Comparison of ENCODE assay signal across 8 mouse cellular contexts in genomic region chr16:42169447-42170140, GRCm38 (mm10).
DNase-seq lines count a peak whose midpoint lies in the region; ATAC-seq and TF ChIP-seq lines count a peak whose summit lies in the region.

No protein-coding gene starts in this region.

- no peaks in the 10 kb centered on the region for H3K4me1 ChIP-seq in kidney, postnatal 0 days (replicated peaks; ENCODE audit: insufficient read depth, low read length)
- no peaks in the 10 kb centered on the region for H3K4me1 ChIP-seq in liver, embryonic 11.5 days (replicated peaks; ENCODE audit: control insufficient read depth, insufficient read depth, low read length)
- H3K4me1 ChIP-seq in thymus, adult 2 months (replicated peaks; ENCODE audit: control insufficient read depth, insufficient read depth, low read length), result no peaks in the 10 kb centered on the region

- no peak; the same call in 1 of the 2 replicates for ATAC-seq in kidney, postnatal 0 days (replicated peaks; ENCODE audit: low FRiP score, low read depth)
- ATAC-seq in liver, embryonic 11.5 days (replicated peaks; ENCODE audit: low FRiP score), result no peak

- no peak overlapping the region for H3K27ac ChIP-seq in kidney, postnatal 0 days
- H3K27ac ChIP-seq in liver, embryonic 11.5 days (ENCODE audit: low read depth, low read length), result no peak overlapping the region
- no peak overlapping the region for H3K27ac ChIP-seq in thymus, adult 2 months (ENCODE audit: control insufficient read depth, insufficient read depth, low read length)

- no peaks in the 10 kb centered on the region for H3K27me3 ChIP-seq in kidney, postnatal 0 days (ENCODE audit: insufficient read depth, low read length)
- no peaks in the 10 kb centered on the region for H3K27me3 ChIP-seq in liver, embryonic 11.5 days (replicated peaks; ENCODE audit: control insufficient read depth, insufficient read depth, low read length)
- no peaks in the 10 kb centered on the region for H3K27me3 ChIP-seq in thymus, adult 2 months (ENCODE audit: control insufficient read depth, insufficient read depth, low read length)

- no peak overlapping the region for H3K4me2 ChIP-seq in kidney, postnatal 0 days (ENCODE audit: low read length)
- no peak overlapping the region for H3K4me2 ChIP-seq in liver, embryonic 11.5 days

- peak; percentile 69 for DNase-seq in CD4-positive helper T cell, adult 2 months (ENCODE audit: low read depth, low spot score)
- DNase-seq in adipocyte (ENCODE audit: low spot score), result peak; percentile 88
- peak; percentile 73 to 85 for DNase-seq in cerebellum, postnatal 4 days (ENCODE audit: low spot score in 2 of 2)
- peak; percentile 65 for DNase-seq in gastrocnemius, postnatal 14 days
- DNase-seq in kidney, postnatal 0 days (ENCODE audit: low spot score), result peak; percentile 87
- DNase-seq in liver, embryonic 11.5 days (ENCODE audit: low spot score), result peak; percentile 42
- peak; percentile 37 for DNase-seq in ovary, adult 18-20 months (ENCODE audit: low spot score)
- DNase-seq in thymus, adult 2 months, result peak; percentile 78

- intact Hi-C loops in gastrocnemius, postnatal 14 days (cut with DNase I; ENCODE audit: low total_unique reads), result no loop called here

- H3K9me3 ChIP-seq in kidney, postnatal 0 days (replicated peaks; ENCODE audit: low read length), result no peaks in the 10 kb centered on the region
- no peaks in the 10 kb centered on the region for H3K9me3 ChIP-seq in liver, embryonic 11.5 days (ENCODE audit: control insufficient read depth, low read length)

- no peak overlapping the region for H3K9ac ChIP-seq in kidney, postnatal 0 days (ENCODE audit: low read depth, low read length)
- no peak overlapping the region for H3K9ac ChIP-seq in liver, embryonic 11.5 days (ENCODE audit: low read depth, low read length)

- 23% methylated on average over 8 of the region's 8 CpGs for WGBS in kidney, postnatal 0 days
- 22% methylated on average over 8 of the region's 8 CpGs for WGBS in liver, embryonic 11.5 days
- 24% methylated on average over 8 of the region's 8 CpGs for WGBS in thymus, adult 2 months

- TF ChIP-seq CTCF in kidney, postnatal 0 days (IDR thresholded peaks at IDR 0.05; ENCODE audit: low read depth), result peak; percentile 96
- TF ChIP-seq CTCF in thymus, adult 2 months (IDR thresholded peaks at IDR 0.05; ENCODE audit: borderline replicate concordance, control insufficient read depth, extremely low read depth, insufficient read depth, low read length, poor library complexity), result no peak

- TF ChIP-seq POLR2A in thymus, adult 2 months (IDR thresholded peaks at IDR 0.05; ENCODE audit: control insufficient read depth, extremely low read depth, insufficient read depth, low read length, poor library complexity), result no peak

- H3K4me3 ChIP-seq in kidney, postnatal 0 days (replicated peaks; ENCODE audit: low read depth, low read length), result no peak overlapping the region
- H3K4me3 ChIP-seq in liver, embryonic 11.5 days (ENCODE audit: low read depth, low read length), result no peak overlapping the region
- no peak overlapping the region for H3K4me3 ChIP-seq in thymus, adult 2 months (ENCODE audit: control insufficient read depth, insufficient read depth, low read length)

- no peaks in the 10 kb centered on the region for H3K36me3 ChIP-seq in kidney, postnatal 0 days (ENCODE audit: insufficient read depth, low read length)
- no peaks in the 10 kb centered on the region for H3K36me3 ChIP-seq in liver, embryonic 11.5 days (ENCODE audit: control insufficient read depth, insufficient read depth, low read length)
- H3K36me3 ChIP-seq in thymus, adult 2 months (ENCODE audit: control insufficient read depth, insufficient read depth, low read length), result no peaks in the 10 kb centered on the region

Comparison
In these comparisons a context has a peak if more than half of its experiments do, and no peak if none do; other contexts are left out.
1. DNase-seq: peak in every context shown above with its lines; median percentile 88 in adipocyte; 87 in kidney, postnatal 0 days; 79 in cerebellum, postnatal 4 days; 78 in thymus, adult 2 months; 69 in CD4-positive helper T cell, adult 2 months; 65 in gastrocnemius, postnatal 14 days; 42 in liver, embryonic 11.5 days; 37 in ovary, adult 18-20 months.